Mouse (Mus musculus) liver, embryonic 15.5 days (tissue): Measurements from ENCODE around the gene Smg6. TPM values are rescaled to one million over a fixed set of nuclear protein-coding genes. Genes with fewer than 3 reads are reported as not detected.

Source experiments
- ATAC-seq: fragments of 200-750 bp; cut with Nextera tagmentation; 2 replicates; pipeline ENCODE4 v1.8.0; 2017; ENCODE audit warnings: moderate number of reproducible peaks, mild to moderate bottlenecking, moderate library complexity; ENCODE audit not compliant: insufficient read depth
- H3K27ac ChIP-seq: fragments of 300-500 bp; sonication (generic); replicated peaks from 2 replicates; pipeline ENCODE4 v1.5.1; 2015; ENCODE audit warnings: mild to moderate bottlenecking, inconsistent platforms
- H3K27me3 ChIP-seq: fragments of 300-500 bp; sonication (generic); 2 replicates; pipeline ENCODE4 v1.6.1; 2015; ENCODE audit warnings: mild to moderate bottlenecking, inconsistent platforms
- H3K36me3 ChIP-seq: fragments of 300-500 bp; sonication (generic); replicated peaks from 2 replicates; pipeline ENCODE4 v1.6.1; 2015; ENCODE audit warnings: moderate library complexity, mild to moderate bottlenecking, inconsistent platforms
- H3K4me1 ChIP-seq: fragments of 300-500 bp; sonication (generic); replicated peaks from 2 replicates; pipeline ENCODE4 v1.6.1; 2015; ENCODE audit warnings: inconsistent platforms
- H3K4me2 ChIP-seq: fragments of 300-500 bp; sonication (generic); 2 replicates; pipeline ENCODE4 v1.6.1; 2015; ENCODE audit warnings: moderate library complexity, mild to moderate bottlenecking, inconsistent platforms
- H3K4me3 ChIP-seq: fragments of 300-500 bp; sonication (generic); replicated peaks from 2 replicates; pipeline ENCODE4 v1.5.1; 2015; ENCODE audit warnings: mild to moderate bottlenecking, inconsistent platforms
- H3K9ac ChIP-seq: fragments of 300-500 bp; sonication (generic); 2 replicates; pipeline ENCODE4 v1.6.1; 2015; ENCODE audit warnings: moderate library complexity, mild to moderate bottlenecking, inconsistent platforms
- H3K9me3 ChIP-seq: fragments of 300-500 bp; sonication (generic); replicated peaks from 2 replicates; pipeline ENCODE4 v1.6.1; 2016; ENCODE audit warnings: inconsistent platforms
- WGBS: fragments of 180-500 bp; shearing (Covaris S2); methylation state at CpG from one replicate; pipeline ENCODE4 v1.1.7; 2015; ENCODE audit warnings: mixed read lengths; ENCODE audit not compliant: insufficient replicate concordance; 5-methylcytosine and 5-hydroxymethylcytosine counted together
- polyA plus RNA-seq: library from polyadenylated mRNA; unstranded; fragments of >200 nt; fragmentation: Nextera tagmentation; extraction: Ambion mirVana; gene quantifications from 2 replicates; pipeline ENCODE4 v1.2.1, GENCODE M21; 2015

Gene Smg6
- polyA plus RNA-seq, 1 experiment from 2014 or later, result 4.5 TPM

DNA sequence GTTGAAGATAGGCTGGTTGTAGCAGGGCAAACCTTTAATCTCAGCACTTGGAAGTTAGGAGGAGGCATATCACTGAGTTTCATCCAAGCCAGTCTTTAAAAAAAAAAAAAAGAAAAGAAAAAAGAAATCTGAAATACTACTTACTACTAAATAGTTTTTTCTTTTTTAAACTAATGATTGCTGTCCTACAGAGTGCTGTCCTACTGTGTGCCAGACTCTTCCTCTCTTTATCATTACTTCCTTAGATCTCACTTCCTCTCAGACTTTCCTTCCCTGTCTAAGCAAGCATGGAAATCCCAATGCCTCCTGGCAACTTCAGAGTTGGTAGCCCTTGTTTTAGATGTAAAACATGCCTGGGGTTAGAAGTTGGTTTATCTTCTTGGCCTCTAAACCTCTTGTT, 49.0 kb downstream of the Smg6 start:
- ATAC-seq, result no peak
- Histone ChIP-seq H3K4me1 (no peaks in the 10 kb centered on the region), H3K4me2 (no peak overlapping the region), H3K9ac (no peak overlapping the region), H3K27me3 (no peaks in the 10 kb centered on the region), H3K27ac (no peak overlapping the region), H3K4me3 (no peak overlapping the region), H3K36me3 (0 out of 2 replicates have a peak, but pooled peaks cover 3% of the 10 kb centered on the region), H3K9me3 (no peaks in the 10 kb centered on the region)

- 72% methylated on average over 3 of the region's 3 CpGs for WGBS
- Histone ChIP-seq H3K36me3 (peaks cover 4% of the 10 kb centered on the region; the same call in 1 of the 2 replicates), H3K4me2 (no peak overlapping the region), H3K27me3 (no peaks in the 10 kb centered on the region), H3K4me1 (0 out of 2 replicates have a peak, but pooled peaks cover 3% of the 10 kb centered on the region), H3K9ac (no peak overlapping the region), H3K27ac (no peak overlapping the region), H3K4me3 (no peak overlapping the region), H3K9me3 (no peaks in the 10 kb centered on the region)
- no peak for ATAC-seq
These were observed 51.4 kb downstream of the Smg6 start for GRCm38 (mm10) chr11:74976835-74977687.

GRCm38 (mm10) chr11:74981464-74981863, 55.8 kb downstream of the Smg6 start:
- no peak for ATAC-seq
- H3K4me1 ChIP-seq, result 0 out of 2 replicates have a peak, but pooled peaks cover 3% of the 10 kb centered on the region
- H3K4me2 ChIP-seq, result no peak overlapping the region
- H3K27me3 ChIP-seq, result no peaks in the 10 kb centered on the region
- H3K9ac ChIP-seq, result no peak overlapping the region
- no peaks in the 10 kb centered on the region for H3K9me3 ChIP-seq
- H3K27ac ChIP-seq, result no peak overlapping the region
- H3K36me3 ChIP-seq, result peaks cover 6% of the 10 kb centered on the region
- 35% methylated on average over 2 of the region's 2 CpGs for WGBS
- no peak overlapping the region for H3K4me3 ChIP-seq

GRCm38 (mm10) chr11:74982241-74982640, 56.6 kb downstream of the Smg6 start:
- ATAC-seq, result no peak
- Histone ChIP-seq H3K9ac (no peak overlapping the region), H3K36me3 (peaks cover 6% of the 10 kb centered on the region), H3K27me3 (no peaks in the 10 kb centered on the region), H3K4me3 (no peak overlapping the region), H3K9me3 (no peaks in the 10 kb centered on the region), H3K4me2 (no peak overlapping the region), H3K27ac (no peak overlapping the region), H3K4me1 (0 out of 2 replicates have a peak, but pooled peaks cover 3% of the 10 kb centered on the region)

DNA sequence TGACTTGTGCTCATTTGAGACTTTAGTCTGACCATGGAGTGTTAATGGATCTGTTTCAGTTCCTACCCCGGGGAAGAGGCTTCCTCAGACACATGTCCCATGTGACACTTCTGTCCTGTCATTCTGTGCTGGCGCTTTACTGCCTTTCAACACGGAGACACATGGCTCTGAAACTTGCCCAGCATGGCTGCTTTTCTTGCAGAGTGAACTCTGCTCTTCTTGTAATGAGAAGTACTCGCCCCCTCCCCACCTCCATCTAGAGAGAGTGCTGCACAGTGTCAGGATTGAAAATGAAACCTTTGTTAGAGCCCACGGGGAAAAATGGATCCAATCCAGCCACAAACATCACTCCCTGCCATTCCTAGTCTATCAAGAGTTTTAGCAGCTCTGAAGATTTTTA, 62.5 kb downstream of the Smg6 start:
- H3K27me3 ChIP-seq, result no peaks in the 10 kb centered on the region
- 55% methylated on average over 5 of the region's 5 CpGs for WGBS
- H3K4me2 ChIP-seq, result no peak overlapping the region
- peaks cover 22% of the 10 kb centered on the region for H3K36me3 ChIP-seq
- ATAC-seq, result no peak
- H3K9ac ChIP-seq, result no peak overlapping the region
- H3K27ac ChIP-seq, result no peak overlapping the region
- no peaks in the 10 kb centered on the region for H3K9me3 ChIP-seq
- H3K4me1 ChIP-seq, result no peaks in the 10 kb centered on the region
- no peak overlapping the region for H3K4me3 ChIP-seq

DNA sequence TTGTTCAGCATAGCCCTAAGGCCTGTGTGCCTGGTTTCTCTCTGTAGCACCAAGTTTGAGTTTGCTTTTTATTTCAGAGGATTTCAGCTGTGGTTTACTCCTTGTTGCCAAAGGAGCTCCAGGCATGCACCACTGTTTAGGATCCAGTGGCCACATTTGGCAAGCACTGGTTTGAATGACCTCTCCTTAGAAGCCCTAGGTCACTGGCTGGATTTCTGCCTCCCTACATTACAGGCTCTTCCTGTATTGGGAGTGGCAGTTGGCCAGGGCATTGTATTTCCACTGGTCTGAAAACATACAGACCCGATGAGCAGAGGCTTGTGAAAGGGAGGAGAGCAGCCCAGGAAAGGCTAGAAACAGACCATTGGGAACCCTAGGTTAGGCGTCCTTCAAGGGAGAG, 63.4 kb downstream of the Smg6 start:
- H3K9me3 ChIP-seq, result no peaks in the 10 kb centered on the region
- H3K4me2 ChIP-seq, result no peak overlapping the region
- H3K27me3 ChIP-seq, result no peaks in the 10 kb centered on the region
- H3K36me3 ChIP-seq, result peaks cover 20% of the 10 kb centered on the region
- WGBS, result 44% methylated on average over 2 of the region's 2 CpGs
- no peak overlapping the region for H3K4me3 ChIP-seq
- H3K9ac ChIP-seq, result no peak overlapping the region
- H3K4me1 ChIP-seq, result no peaks in the 10 kb centered on the region
- no peak for ATAC-seq
- H3K27ac ChIP-seq, result no peak overlapping the region

DNA sequence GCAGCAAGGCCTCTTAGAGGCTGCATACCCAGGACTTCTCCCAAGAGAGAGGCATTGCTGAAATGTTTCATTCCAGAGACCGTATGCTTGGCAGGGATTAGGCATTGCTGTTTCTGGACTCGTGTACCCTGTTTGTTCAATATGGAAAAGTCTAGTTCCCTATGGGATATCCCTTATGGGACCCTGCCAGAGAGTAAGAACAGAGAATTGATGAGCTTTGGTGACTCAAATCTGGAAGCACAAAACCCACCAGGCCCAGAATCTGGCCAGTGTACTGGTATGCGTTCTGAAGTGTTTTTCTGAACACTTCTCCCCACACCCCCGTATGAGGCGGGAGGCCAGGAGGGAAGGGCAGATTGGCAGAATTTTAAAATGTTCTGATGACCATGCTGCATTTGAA, 64.9 kb downstream of the Smg6 start:
- WGBS, result 80% methylated on average over 5 of the region's 5 CpGs
- Histone ChIP-seq H3K36me3 (peaks cover 20% of the 10 kb centered on the region), H3K4me1 (no peaks in the 10 kb centered on the region), H3K4me3 (no peak overlapping the region), H3K27ac (no peak overlapping the region), H3K27me3 (no peaks in the 10 kb centered on the region), H3K9me3 (no peaks in the 10 kb centered on the region), H3K4me2 (no peak overlapping the region), H3K9ac (no peak overlapping the region)
- ATAC-seq, result no peak

- no peaks in the 10 kb centered on the region for H3K4me1 ChIP-seq
- ATAC-seq, result no peak
- no peaks in the 10 kb centered on the region for H3K9me3 ChIP-seq
- WGBS, result 68% methylated on average over 1 of the region's 1 CpGs
- no peaks in the 10 kb centered on the region for H3K27me3 ChIP-seq
- peaks cover 20% of the 10 kb centered on the region for H3K36me3 ChIP-seq
- H3K4me3 ChIP-seq, result no peak overlapping the region
- no peak overlapping the region for H3K27ac ChIP-seq
- no peak overlapping the region for H3K4me2 ChIP-seq
- no peak overlapping the region for H3K9ac ChIP-seq
These were observed 65.7 kb downstream of the Smg6 start for GRCm38 (mm10) chr11:74991290-74991689.

DNA sequence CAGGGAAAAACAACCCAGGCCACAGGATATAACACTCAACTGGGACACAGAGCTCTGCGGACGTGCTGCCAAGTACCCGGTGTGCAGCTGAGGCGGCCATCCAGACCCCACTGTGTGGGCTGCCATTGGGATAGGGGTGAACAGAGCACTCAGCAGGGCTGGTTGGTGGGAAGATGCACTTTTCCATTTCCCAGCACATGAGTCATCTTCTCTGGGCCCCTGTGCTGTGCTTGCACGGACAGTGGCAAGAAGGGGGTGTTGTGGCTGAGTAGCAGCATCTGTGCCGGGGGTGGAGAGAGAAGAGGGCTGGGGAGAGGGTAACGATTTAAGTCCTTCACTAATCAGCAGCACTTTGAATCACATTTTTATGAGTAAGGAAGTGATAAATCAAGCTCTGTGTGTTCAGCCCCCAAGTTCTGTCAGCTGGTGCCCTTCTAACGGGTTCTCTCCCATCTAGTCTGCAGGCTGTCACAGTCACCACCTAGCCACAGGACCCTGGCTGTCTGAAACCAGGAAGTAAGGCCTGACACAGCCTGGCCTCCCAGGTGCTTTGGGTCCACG, 66.9 kb downstream of the Smg6 start:
- Histone ChIP-seq H3K9me3 (no peaks in the 10 kb centered on the region), H3K27me3 (no peaks in the 10 kb centered on the region), H3K9ac (no peak overlapping the region), H3K27ac (no peak overlapping the region), H3K4me1 (no peaks in the 10 kb centered on the region), H3K36me3 (peaks cover 20% of the 10 kb centered on the region), H3K4me3 (no peak overlapping the region), H3K4me2 (no peak overlapping the region)
- no peak for ATAC-seq
- WGBS, result 69% methylated on average over 9 of the region's 9 CpGs

- H3K27ac ChIP-seq, result no peak overlapping the region
- ATAC-seq, result no peak
- 66% methylated on average over 1 of the region's 1 CpGs for WGBS
These were observed 68.5 kb downstream of the Smg6 start for GRCm38 (mm10) chr11:74994141-74994540.

GRCm38 (mm10) chr11:74994856-74995255, 69.2 kb downstream of the Smg6 start:
- no peak for ATAC-seq

More at GRCm38 (mm10) chr11:74994141-74994540, 68.5 kb downstream of the Smg6 start:
- no peak overlapping the region for H3K9ac ChIP-seq
- no peaks in the 10 kb centered on the region for H3K4me1 ChIP-seq
- no peak overlapping the region for H3K4me2 ChIP-seq
- no peak overlapping the region for H3K4me3 ChIP-seq
- no peaks in the 10 kb centered on the region for H3K27me3 ChIP-seq
- H3K9me3 ChIP-seq, result no peaks in the 10 kb centered on the region
- H3K36me3 ChIP-seq, result peaks cover 24% of the 10 kb centered on the region

More at GRCm38 (mm10) chr11:74994856-74995255, 69.2 kb downstream of the Smg6 start:
- H3K4me2 ChIP-seq, result no peak overlapping the region
- no peaks in the 10 kb centered on the region for H3K9me3 ChIP-seq
- H3K9ac ChIP-seq, result no peak overlapping the region
- no peaks in the 10 kb centered on the region for H3K4me1 ChIP-seq
- H3K27me3 ChIP-seq, result no peaks in the 10 kb centered on the region
- H3K4me3 ChIP-seq, result no peak overlapping the region
- H3K36me3 ChIP-seq, result peaks cover 23% of the 10 kb centered on the region
- no peak overlapping the region for H3K27ac ChIP-seq
